Mouse (Mus musculus): ENCODE results near the gene Prr29.

- TF ChIP-seq CTCF (IDR thresholded peaks at IDR 0.05; ENCODE audit: borderline replicate concordance, insufficient read depth, low read depth, low read length) (no peak), POLR2A (IDR thresholded peaks at IDR 0.05; ENCODE audit: borderline replicate concordance, insufficient read depth, low read length) (no peak)
These were observed 8.7 kb downstream of the Prr29 start for GRCm38 (mm10) chr11:106373998-106374397.

All from cerebellum, adult 2 months (tissue).